Mouse (Mus musculus) myocyte (in vitro differentiated cells): Measurements from ENCODE around the gene Fat3.

Experiments
- CEBPB ChIP-seq: IDR thresholded peaks from 2 replicates; pipeline ENCODE4 v1.6.1; 2011; ENCODE audit warnings: mild to moderate bottlenecking, moderate library complexity; ENCODE audit not compliant: poor library complexity, insufficient read depth, severe bottlenecking
- E2F4 ChIP-seq: IDR thresholded peaks from one replicate; pipeline ENCODE4 v1.6.1; 2011; ENCODE audit warnings: mild to moderate bottlenecking, control low read depth, moderate library complexity; ENCODE audit not compliant: insufficient read depth
- MAX ChIP-seq: IDR thresholded peaks from one replicate; pipeline ENCODE4 v1.6.1; 2011; ENCODE audit warnings: low read depth, mild to moderate bottlenecking, control low read depth
- MYOD1 ChIP-seq, 3 experiments: IDR thresholded peaks; one replicate each; pipeline ENCODE4 v1.6.1; 2011; ENCODE audit warnings: control low read depth in 2 of 3, low read depth in 2 of 3, mild to moderate bottlenecking in 2 of 3, moderate library complexity in 1 of 3; ENCODE audit not compliant: insufficient read length in 2 of 3, control insufficient read depth in 1 of 3
- MYOG ChIP-seq, 3 experiments: IDR thresholded peaks; one replicate each; pipeline ENCODE4 v1.6.1; 2011; ENCODE audit warnings: control low read depth in 2 of 3, low read depth in 2 of 3, mild to moderate bottlenecking in 2 of 3; ENCODE audit not compliant: insufficient read length in 2 of 3, control insufficient read depth in 1 of 3, insufficient read depth in 1 of 3
- POLR2A ChIP-seq: IDR thresholded peaks from one replicate; pipeline ENCODE4 v1.6.1; 2011; ENCODE audit warnings: low read depth, mild to moderate bottlenecking, control low read depth, moderate library complexity; ENCODE audit not compliant: insufficient read length
- POLR2AphosphoS2 ChIP-seq: IDR thresholded peaks from one replicate; pipeline ENCODE4 v1.6.1; 2011; ENCODE audit warnings: low read depth, control low read depth; ENCODE audit not compliant: insufficient read length
- REST ChIP-seq: IDR thresholded peaks from one replicate; pipeline ENCODE4 v1.6.1; 2011; ENCODE audit warnings: mild to moderate bottlenecking, control low read depth, moderate library complexity; ENCODE audit not compliant: insufficient read depth, insufficient read length
- TCF12 ChIP-seq: IDR thresholded peaks from one replicate; pipeline ENCODE4 v1.6.1; 2011; ENCODE audit warnings: mild to moderate bottlenecking, control low read depth; ENCODE audit not compliant: poor library complexity, insufficient read depth, severe bottlenecking
- USF1 ChIP-seq: IDR thresholded peaks from one replicate; pipeline ENCODE4 v1.6.1; 2011; ENCODE audit warnings: low read depth, mild to moderate bottlenecking, control low read depth, moderate library complexity

- TF ChIP-seq POLR2AphosphoS2 = no peak
- TF ChIP-seq POLR2A = no peak
- TF ChIP-seq CEBPB = no peak
- TF ChIP-seq MYOG (IDR thresholded peaks at IDR 0.05; ENCODE audit: control insufficient read depth in 1 of 3, insufficient read depth in 1 of 3, insufficient read length in 2 of 3, low read depth in 2 of 3) = no peak
- TF ChIP-seq E2F4 = no peak
- TF ChIP-seq TCF12 = no peak
- no peak for TF ChIP-seq MYOD1 (IDR thresholded peaks at IDR 0.05; ENCODE audit: control insufficient read depth in 1 of 3, insufficient read length in 2 of 3, low read depth in 2 of 3)
- TF ChIP-seq MAX = no peak
- TF ChIP-seq USF1 = no peak
- no peak for TF ChIP-seq REST
These were observed 279.2 kb downstream of the Fat3 start for GRCm38 (mm10) chr9:16221885-16222284.
